Mouse (Mus musculus): ENCODE data around the gene Dctn2. TPM values are rescaled to one million over a fixed set of nuclear protein-coding genes. Genes with fewer than 3 reads are reported as not detected.
A peak's percentile ranks its signal among the peaks of the same experiment; 100 is the strongest.

Gene Dctn2
- polyA plus RNA-seq, 1 experiment from 2014 or later, result 358 TPM

DNA sequence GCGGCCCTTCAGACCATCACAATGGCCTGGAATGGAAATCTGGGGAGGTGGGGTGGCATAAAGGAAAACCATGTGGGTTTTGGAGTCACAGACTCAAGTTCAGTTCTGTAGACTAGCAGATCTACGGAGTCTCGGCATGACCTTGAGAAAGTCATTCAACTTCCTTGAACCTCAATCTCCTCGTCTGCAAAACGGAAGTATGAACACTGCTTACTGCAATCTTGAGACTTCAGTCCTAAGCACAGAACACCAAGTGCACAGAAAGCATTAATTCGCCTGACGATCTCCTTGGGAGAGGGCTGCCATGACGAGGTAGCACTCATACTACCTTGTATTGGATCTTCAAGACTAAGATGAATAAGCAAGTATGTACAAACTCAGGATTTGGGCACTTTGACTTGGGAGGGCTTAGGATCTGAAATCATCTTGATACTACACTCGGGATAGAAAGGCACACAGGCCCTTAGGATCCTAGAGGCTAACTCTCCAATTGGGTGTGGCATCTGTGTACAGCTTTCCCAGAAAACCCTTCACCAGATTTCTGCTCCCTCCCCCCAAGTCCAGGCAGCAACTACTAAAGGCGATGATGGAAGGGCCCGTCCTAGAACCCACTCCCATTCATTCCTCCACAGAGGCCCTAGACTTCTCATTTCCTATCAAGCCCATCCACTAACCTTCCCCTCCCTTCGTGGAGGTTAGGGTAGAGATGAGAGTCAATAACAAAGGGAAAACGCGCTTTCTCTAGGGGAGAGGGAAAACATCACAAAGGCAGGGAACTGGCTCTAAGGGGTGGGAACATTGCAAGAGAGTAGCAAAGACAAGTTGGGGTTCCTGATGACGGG, 4.2 kb upstream of the Dctn2 start:
- ATAC-seq, result no peak
- H3K4me1 ChIP-seq (ENCODE audit: control insufficient read depth, insufficient read depth, low read depth, low read length), result peaks cover 37% of the 10 kb centered on the region

GRCm38 (mm10) chr10:127262548-127263398, 3.4 kb upstream of the Dctn2 start, which contains the start of gene Kif5a:
TSS of gene Kif5a (minus strand) at chr10:127263348.
- H3K27ac ChIP-seq (ENCODE audit: low read depth, low read length), result peak within 1 kb of the TSS; percentile 91
- peak within 1 kb of the TSS; percentile 70 for H3K4me3 ChIP-seq (ENCODE audit: low read length)
- no peaks in the 10 kb centered on the region for H3K27me3 ChIP-seq (replicated peaks; ENCODE audit: control insufficient read depth, insufficient read depth, low read length)
- H3K36me3 ChIP-seq (ENCODE audit: control insufficient read depth, insufficient read depth, low read length), result no peaks in the 10 kb centered on the region
- ATAC-seq, result peak; percentile 35
- H3K4me1 ChIP-seq (ENCODE audit: control insufficient read depth, insufficient read depth, low read depth, low read length), result peaks cover 44% of the 10 kb centered on the region
- under 1% methylated on average over 40 of the region's 53 CpGs for whole genome bisulfite sequencing
- no peaks in the 10 kb centered on the region for H3K9me3 ChIP-seq (ENCODE audit: control insufficient read depth, low read length)
- peak within 1 kb of the TSS; percentile 88 for H3K4me2 ChIP-seq (ENCODE audit: low read length)
- peak within 1 kb of the TSS; percentile 84 for H3K9ac ChIP-seq (ENCODE audit: low read depth, low read length)

More for the DNA sequence above, 4.2 kb upstream of the Dctn2 start:
- H3K9me3 ChIP-seq (ENCODE audit: control insufficient read depth, low read length), result no peaks in the 10 kb centered on the region
- H3K4me2 ChIP-seq (ENCODE audit: low read length), result peak overlapping the region; percentile 88
- H3K27me3 ChIP-seq (replicated peaks; ENCODE audit: control insufficient read depth, insufficient read depth, low read length), result no peaks in the 10 kb centered on the region
- 52% methylated on average over 15 of the region's 15 CpGs for WGBS
- peak overlapping the region; percentile 91 for H3K27ac ChIP-seq (ENCODE audit: low read depth, low read length)
- H3K9ac ChIP-seq (ENCODE audit: low read depth, low read length), result peak overlapping the region; percentile 84
- H3K4me3 ChIP-seq (ENCODE audit: low read length), result peak overlapping the region; percentile 70
- no peaks in the 10 kb centered on the region for H3K36me3 ChIP-seq (ENCODE audit: control insufficient read depth, insufficient read depth, low read length)

GRCm38 (mm10) chr10:127263631-127264030, 2.5 kb upstream of the Dctn2 start:
- peak overlapping the region; percentile 70; the same call in 1 of the 2 replicates for H3K4me3 ChIP-seq (ENCODE audit: low read length)
- no peaks in the 10 kb centered on the region for H3K9me3 ChIP-seq (ENCODE audit: control insufficient read depth, low read length)
- no peaks in the 10 kb centered on the region for H3K27me3 ChIP-seq (replicated peaks; ENCODE audit: control insufficient read depth, insufficient read depth, low read length)
- H3K4me1 ChIP-seq (ENCODE audit: control insufficient read depth, insufficient read depth, low read depth, low read length), result peaks cover 48% of the 10 kb centered on the region
- H3K27ac ChIP-seq (ENCODE audit: low read depth, low read length), result peak overlapping the region; percentile 16
- peaks cover 5% of the 10 kb centered on the region; the same call in 1 of the 2 replicates for H3K36me3 ChIP-seq (ENCODE audit: control insufficient read depth, insufficient read depth, low read length)
- 40% methylated on average over 3 of the region's 3 CpGs for WGBS
- H3K9ac ChIP-seq (ENCODE audit: low read depth, low read length), result peak overlapping the region; percentile 84
- ATAC-seq, result no peak
- peak overlapping the region; percentile 88 for H3K4me2 ChIP-seq (ENCODE audit: low read length)

GRCm38 (mm10) chr10:127264336-127264735, 1.8 kb upstream of the Dctn2 start:
- Histone ChIP-seq H3K4me3 (ENCODE audit: low read length) (no peak overlapping the region), H3K4me1 (ENCODE audit: control insufficient read depth, insufficient read depth, low read depth, low read length) (peaks cover 46% of the 10 kb centered on the region)
- 76% methylated on average over 8 of the region's 8 CpGs for WGBS

GRCm38 (mm10) chr10:127264971-127265370, 1.2 kb upstream of the Dctn2 start:
- no peaks in the 10 kb centered on the region for H3K27me3 ChIP-seq (replicated peaks; ENCODE audit: control insufficient read depth, insufficient read depth, low read length)
- H3K4me1 ChIP-seq (ENCODE audit: control insufficient read depth, insufficient read depth, low read depth, low read length), result peaks cover 42% of the 10 kb centered on the region
- H3K36me3 ChIP-seq (ENCODE audit: control insufficient read depth, insufficient read depth, low read length), result peaks cover 9% of the 10 kb centered on the region
- WGBS, result 63% methylated on average over 4 of the region's 4 CpGs
- no peak overlapping the region for H3K4me2 ChIP-seq (ENCODE audit: low read length)
- H3K27ac ChIP-seq (ENCODE audit: low read depth, low read length), result no peak overlapping the region
- H3K9ac ChIP-seq (ENCODE audit: low read depth, low read length), result no peak overlapping the region
- no peaks in the 10 kb centered on the region for H3K9me3 ChIP-seq (ENCODE audit: control insufficient read depth, low read length)
- ATAC-seq, result no peak
- no peak overlapping the region for H3K4me3 ChIP-seq (ENCODE audit: low read length)

More at GRCm38 (mm10) chr10:127264336-127264735, 1.8 kb upstream of the Dctn2 start:
- Histone ChIP-seq H3K27ac (ENCODE audit: low read depth, low read length) (no peak overlapping the region), H3K36me3 (ENCODE audit: control insufficient read depth, insufficient read depth, low read length) (peaks cover 9% of the 10 kb centered on the region), H3K4me2 (ENCODE audit: low read length) (no peak overlapping the region), H3K27me3 (replicated peaks; ENCODE audit: control insufficient read depth, insufficient read depth, low read length) (no peaks in the 10 kb centered on the region), H3K9me3 (ENCODE audit: control insufficient read depth, low read length) (no peaks in the 10 kb centered on the region), H3K9ac (ENCODE audit: low read depth, low read length) (no peak overlapping the region)
- no peak for ATAC-seq

DNA sequence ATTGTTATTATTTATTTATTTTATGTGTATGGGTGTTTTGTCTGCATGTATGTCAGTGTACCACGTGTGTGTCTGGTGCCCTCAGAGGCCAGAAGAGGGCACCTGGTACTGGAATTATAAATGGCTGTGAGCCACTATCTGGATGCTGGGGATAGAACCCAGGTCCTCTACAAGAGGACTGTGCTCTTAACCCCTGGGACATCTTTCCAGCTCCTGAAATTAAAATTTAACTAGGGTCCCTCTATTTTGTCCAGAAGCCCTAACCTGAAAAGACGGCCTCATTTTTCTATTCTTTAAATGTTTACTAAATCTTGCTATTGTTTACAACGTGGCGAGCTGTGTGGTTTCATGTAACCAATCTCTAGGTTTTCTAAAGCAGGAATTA, 449 bp upstream of the Dctn2 start:
- H3K27me3 ChIP-seq (replicated peaks; ENCODE audit: control insufficient read depth, insufficient read depth, low read length), result no peaks in the 10 kb centered on the region
- H3K4me1 ChIP-seq (ENCODE audit: control insufficient read depth, insufficient read depth, low read depth, low read length), result peaks cover 39% of the 10 kb centered on the region
- H3K9ac ChIP-seq (ENCODE audit: low read depth, low read length), result no peak overlapping the region
- no peaks in the 10 kb centered on the region for H3K9me3 ChIP-seq (ENCODE audit: control insufficient read depth, low read length)
- H3K4me3 ChIP-seq (ENCODE audit: low read length), result peak overlapping the region; percentile 90
- peaks cover 13% of the 10 kb centered on the region for H3K36me3 ChIP-seq (ENCODE audit: control insufficient read depth, insufficient read depth, low read length)
- peak overlapping the region; percentile 26; the same call in 1 of the 2 replicates for H3K4me2 ChIP-seq (ENCODE audit: low read length)
- H3K27ac ChIP-seq (ENCODE audit: low read depth, low read length), result no peak overlapping the region
- WGBS, result 25% methylated on average over 4 of the region's 4 CpGs
- ATAC-seq, result no peak

DNA sequence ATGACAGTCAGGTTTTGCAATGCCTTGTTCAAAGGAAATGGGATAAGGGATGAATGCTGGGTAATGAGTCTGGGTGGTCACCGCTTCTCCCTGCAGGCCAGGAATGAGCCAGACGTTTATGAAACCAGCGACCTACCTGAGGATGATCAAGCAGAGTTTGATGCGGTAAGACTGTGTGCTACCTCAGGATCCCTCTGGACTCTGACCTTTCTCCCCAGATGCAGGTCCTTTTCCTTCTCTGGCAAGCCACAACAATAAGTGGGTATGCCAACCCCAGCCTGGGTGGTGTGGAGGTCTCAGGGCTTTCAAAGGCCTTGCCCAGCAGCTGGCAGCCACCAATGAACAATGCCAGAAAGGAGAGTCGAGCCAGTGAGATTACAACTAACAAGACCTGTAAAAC, 1.1 kb downstream of the Dctn2 start:
- peak overlapping the region; percentile 95 for H3K9ac ChIP-seq (ENCODE audit: low read depth, low read length)
- H3K27ac ChIP-seq (ENCODE audit: low read depth, low read length), result peak overlapping the region; percentile 89
- H3K36me3 ChIP-seq (ENCODE audit: control insufficient read depth, insufficient read depth, low read length), result peaks cover 19% of the 10 kb centered on the region
- peak overlapping the region; percentile 90 for H3K4me3 ChIP-seq (ENCODE audit: low read length)
- H3K4me1 ChIP-seq (ENCODE audit: control insufficient read depth, insufficient read depth, low read depth, low read length), result peaks cover 29% of the 10 kb centered on the region
- no peaks in the 10 kb centered on the region for H3K9me3 ChIP-seq (ENCODE audit: control insufficient read depth, low read length)
- ATAC-seq, result no peak
- 67% methylated on average over 5 of the region's 5 CpGs for WGBS
- peak overlapping the region; percentile 96 for H3K4me2 ChIP-seq (ENCODE audit: low read length)
- no peaks in the 10 kb centered on the region for H3K27me3 ChIP-seq (replicated peaks; ENCODE audit: control insufficient read depth, insufficient read depth, low read length)

DNA sequence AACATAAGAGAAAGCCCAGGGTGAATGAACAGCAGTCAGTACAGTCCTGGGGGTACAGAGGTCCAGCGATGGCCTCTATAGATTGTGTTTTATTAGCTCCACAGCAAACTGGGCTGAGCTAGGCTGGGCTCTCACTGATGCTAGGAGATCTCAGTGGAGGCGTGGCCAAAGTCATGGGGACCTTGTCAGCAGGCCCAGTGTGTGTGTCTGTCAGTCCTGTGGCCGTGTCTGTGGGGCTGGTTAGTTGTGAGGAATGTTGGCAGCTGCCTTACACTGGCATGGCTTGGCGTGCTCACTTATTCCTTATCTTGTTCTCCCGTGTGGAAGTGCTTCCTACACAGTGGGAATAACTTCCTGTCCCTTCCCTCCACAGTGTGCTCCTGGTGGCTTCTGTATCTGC, 2.2 kb downstream of the Dctn2 start:
- Histone ChIP-seq H3K9ac (ENCODE audit: low read depth, low read length) (peak overlapping the region; percentile 22; the same call in 1 of the 2 replicates), H3K4me1 (ENCODE audit: control insufficient read depth, insufficient read depth, low read depth, low read length) (peaks cover 29% of the 10 kb centered on the region), H3K4me3 (ENCODE audit: low read length) (no peak overlapping the region), H3K9me3 (ENCODE audit: control insufficient read depth, low read length) (no peaks in the 10 kb centered on the region), H3K36me3 (ENCODE audit: control insufficient read depth, insufficient read depth, low read length) (peaks cover 25% of the 10 kb centered on the region), H3K4me2 (ENCODE audit: low read length) (no peak overlapping the region; the same call in 1 of the 2 replicates), H3K27me3 (replicated peaks; ENCODE audit: control insufficient read depth, insufficient read depth, low read length) (no peaks in the 10 kb centered on the region), H3K27ac (ENCODE audit: low read depth, low read length) (no peak overlapping the region)
- 84% methylated on average over 5 of the region's 5 CpGs for WGBS
- ATAC-seq, result no peak

DNA sequence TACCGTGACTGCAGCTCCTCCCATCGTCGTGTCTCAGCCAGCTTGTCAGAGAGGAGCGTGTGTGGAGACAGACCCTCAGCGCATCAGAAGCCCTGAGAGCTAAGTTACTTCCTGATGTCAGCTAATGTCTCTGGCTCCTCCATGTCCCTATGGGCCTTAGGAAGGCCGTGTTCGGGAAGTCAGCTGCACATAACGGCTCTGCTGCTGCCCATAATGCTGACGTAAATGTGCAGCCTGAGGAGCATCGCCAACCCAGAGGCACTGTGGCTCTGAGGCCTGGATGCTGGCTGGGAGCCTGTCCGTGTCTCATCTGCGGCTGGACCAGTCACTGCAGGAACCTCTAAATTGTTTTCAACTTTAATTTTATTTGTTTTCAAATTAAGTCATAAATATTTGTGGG, 2.9 kb downstream of the Dctn2 start:
- H3K36me3 ChIP-seq (ENCODE audit: control insufficient read depth, insufficient read depth, low read length), result peaks cover 25% of the 10 kb centered on the region
- no peak overlapping the region for H3K4me3 ChIP-seq (ENCODE audit: low read length)
- H3K4me2 ChIP-seq (ENCODE audit: low read length), result no peak overlapping the region
- 55% methylated on average over 12 of the region's 12 CpGs for WGBS
- H3K4me1 ChIP-seq (ENCODE audit: control insufficient read depth, insufficient read depth, low read depth, low read length), result peaks cover 27% of the 10 kb centered on the region
- H3K9ac ChIP-seq (ENCODE audit: low read depth, low read length), result peak overlapping the region; percentile 13; the same call in 1 of the 2 replicates
- no peak overlapping the region for H3K27ac ChIP-seq (ENCODE audit: low read depth, low read length)
- no peak for ATAC-seq
- no peaks in the 10 kb centered on the region for H3K9me3 ChIP-seq (ENCODE audit: control insufficient read depth, low read length)
- H3K27me3 ChIP-seq (replicated peaks; ENCODE audit: control insufficient read depth, insufficient read depth, low read length), result no peaks in the 10 kb centered on the region
